Mouse (Mus musculus) midbrain, postnatal 0 days (tissue): ENCODE measurements around the gene Il11. TPM values are rescaled to one million over a fixed set of nuclear protein-coding genes. Genes with fewer than 3 reads are reported as not detected.
A peak's percentile ranks its signal among the peaks of the same experiment; 100 is the strongest.

Source experiments
- ATAC-seq: fragments of 200-750 bp; cut with Nextera tagmentation; 2 replicates; pipeline ENCODE4 v1.8.0; 2017; ENCODE audit warnings: moderate number of reproducible peaks, mild to moderate bottlenecking, moderate TSS enrichment, moderate library complexity; ENCODE audit not compliant: low FRiP score
- DNase-seq: peaks from one replicate; pipeline ENCODE4 v3.0.0-alpha.2; 2015; ENCODE audit warnings: low spot score
- H3K27ac ChIP-seq: fragments of 300-500 bp; sonication (generic); 2 replicates; pipeline ENCODE4 v1.5.1; 2014; ENCODE audit warnings: low read depth, mild to moderate bottlenecking, low read length, mixed read lengths
- H3K27me3 ChIP-seq: fragments of 300-500 bp; sonication (generic); 2 replicates; pipeline ENCODE4 v1.6.1; 2014; ENCODE audit warnings: low read length, control low read depth, mixed read lengths; ENCODE audit not compliant: insufficient read depth
- H3K36me3 ChIP-seq: fragments of 300-500 bp; sonication (generic); 2 replicates; pipeline ENCODE4 v1.6.1; 2014; ENCODE audit warnings: low read length, control low read depth, mixed read lengths; ENCODE audit not compliant: insufficient read depth
- H3K4me1 ChIP-seq: fragments of 300-500 bp; sonication (generic); 2 replicates; pipeline ENCODE4 v1.6.1; 2014; ENCODE audit warnings: mild to moderate bottlenecking, control low read depth, antibody characterized with exemption, low read length, mixed read lengths; ENCODE audit not compliant: insufficient read depth
- H3K4me2 ChIP-seq: fragments of 300-500 bp; sonication (generic); 2 replicates; pipeline ENCODE4 v1.6.1; 2014; ENCODE audit warnings: low read depth, mild to moderate bottlenecking, low read length, mixed read lengths; ENCODE audit not compliant: poor library complexity, severe bottlenecking
- H3K4me3 ChIP-seq: fragments of 300-500 bp; sonication (generic); 2 replicates; pipeline ENCODE4 v1.5.1; 2014; ENCODE audit warnings: low read depth, mild to moderate bottlenecking, low read length, moderate library complexity
- H3K9ac ChIP-seq: fragments of 300-500 bp; sonication (generic); replicated peaks from 2 replicates; pipeline ENCODE4 v1.6.1; 2014; ENCODE audit warnings: mild to moderate bottlenecking, low read length, moderate library complexity, mixed read lengths; ENCODE audit not compliant: poor library complexity, severe bottlenecking
- H3K9me3 ChIP-seq: fragments of 300-500 bp; sonication (generic); 2 replicates; pipeline ENCODE4 v1.6.1; 2016; ENCODE audit warnings: low read length, control low read depth
- CTCF ChIP-seq: IDR thresholded peaks from 2 replicates; pipeline ENCODE4 v1.5.1; 2016; ENCODE audit warnings: antibody characterized with exemption, mild to moderate bottlenecking
- WGBS: fragments of 180-500 bp; shearing (Covaris S2); extraction: QIAGEN DNeasy Blood & Tissue Kit; methylation state at CpG from one replicate; pipeline ENCODE4 v1.1.7; 2014; 5-methylcytosine and 5-hydroxymethylcytosine counted together
- polyA plus RNA-seq: library from polyadenylated mRNA; unstranded; fragments of >200 nt; fragmentation: Nextera tagmentation; extraction: Ambion mirVana; gene quantifications from 2 replicates; pipeline ENCODE4 v1.2.1, GENCODE M21; 2015
- total RNA-seq: library from RNA; depleted of rRNA; stranded (reverse); fragments of >200 nt; gene quantifications from 2 replicates; pipeline ENCODE4 v1.2.3, GENCODE M21; 2014

Gene Il11
- total and polyA plus RNA-seq, 2 experiments from 2014 or later: 1.4 to 1.7 TPM

DNA sequence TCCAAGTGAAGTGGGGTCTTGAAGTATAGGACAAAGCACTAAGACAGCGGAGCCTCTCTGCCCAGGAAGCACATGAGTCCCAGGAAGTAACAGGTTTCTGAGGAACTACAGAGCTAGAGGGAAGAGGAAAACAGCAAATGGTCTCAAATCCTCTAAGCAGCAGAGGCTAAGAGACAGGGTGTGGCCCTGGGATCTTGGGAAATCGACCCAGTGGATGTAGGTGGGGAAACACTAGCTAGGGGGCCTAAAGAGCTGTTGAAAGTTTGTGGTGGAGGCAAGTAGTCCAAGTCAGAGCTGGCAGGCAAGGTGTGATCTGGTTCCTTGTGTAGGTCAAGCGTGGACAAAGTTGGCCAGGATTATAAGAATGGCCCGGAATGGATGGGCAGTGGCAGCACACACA, 34.3 kb downstream of the Il11 start:
- no peaks in the 10 kb centered on the region for H3K4me1 ChIP-seq
- DNase-seq: no peak
- ATAC-seq: no peak
- TF ChIP-seq CTCF: no peak
- no peaks in the 10 kb centered on the region for H3K27me3 ChIP-seq
- no peak overlapping the region for H3K9ac ChIP-seq
- H3K4me2 ChIP-seq: no peak overlapping the region
- no peaks in the 10 kb centered on the region for H3K9me3 ChIP-seq
- H3K27ac ChIP-seq: no peak overlapping the region
- H3K36me3 ChIP-seq: peaks cover 17% of the 10 kb centered on the region
- WGBS: 87% methylated on average over 4 of the region's 4 CpGs
- no peak overlapping the region for H3K4me3 ChIP-seq

GRCm38 (mm10) chr7:4747156-4747899, 35.3 kb downstream of the Il11 start:
- no peak for ATAC-seq
- no peak overlapping the region for H3K9ac ChIP-seq
- H3K36me3 ChIP-seq: peaks cover 20% of the 10 kb centered on the region
- no peaks in the 10 kb centered on the region for H3K4me1 ChIP-seq
- no peaks in the 10 kb centered on the region for H3K9me3 ChIP-seq
- no peak for TF ChIP-seq CTCF
- H3K4me3 ChIP-seq: no peak overlapping the region
- no peak for DNase-seq
- H3K4me2 ChIP-seq: no peak overlapping the region
- 79% methylated on average over 9 of the region's 9 CpGs for WGBS
- H3K27ac ChIP-seq: no peak overlapping the region
- no peaks in the 10 kb centered on the region for H3K27me3 ChIP-seq

DNA sequence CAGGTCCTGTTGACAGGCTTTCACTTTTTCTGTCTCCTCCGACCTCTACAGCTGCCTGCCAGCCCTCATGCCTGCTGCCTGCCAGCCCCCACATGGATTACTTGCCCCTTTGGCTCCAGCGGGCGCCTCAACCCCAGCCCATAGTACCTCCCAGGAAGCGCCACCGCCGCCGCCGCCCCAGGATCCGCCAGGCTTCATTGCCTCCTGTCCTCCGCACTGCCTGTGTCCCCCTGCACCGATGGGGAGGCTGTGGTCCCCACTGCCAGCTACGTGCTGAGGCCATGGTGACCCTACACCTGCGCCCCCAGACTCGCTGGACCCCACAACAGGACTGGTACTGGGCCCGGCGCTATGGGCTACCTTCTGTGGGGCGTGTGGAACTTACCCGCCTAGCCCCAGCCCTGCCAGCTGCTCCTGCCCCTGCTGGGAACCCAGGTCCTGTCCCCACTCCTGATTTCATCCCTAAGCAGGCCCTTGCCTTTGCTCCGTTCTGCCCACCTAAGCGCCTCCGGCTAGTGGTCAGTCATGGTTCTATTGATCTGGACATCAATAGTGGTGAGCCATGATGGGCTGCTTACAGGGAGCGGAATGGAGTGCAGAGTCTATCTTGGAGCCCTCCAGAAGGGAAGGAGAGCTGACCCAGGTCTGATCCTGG, 36.2 kb downstream of the Il11 start:
- Histone ChIP-seq H3K4me3 (no peak overlapping the region), H3K36me3 (peaks cover 20% of the 10 kb centered on the region), H3K9ac (no peak overlapping the region), H3K9me3 (no peaks in the 10 kb centered on the region), H3K27ac (no peak overlapping the region), H3K4me1 (peaks cover 7% of the 10 kb centered on the region; the same call in 1 of the 2 replicates), H3K4me2 (no peak overlapping the region), H3K27me3 (no peaks in the 10 kb centered on the region)
- ATAC-seq: no peak
- TF ChIP-seq CTCF: no peak
- DNase-seq: no peak
- WGBS: 88% methylated on average over 22 of the region's 22 CpGs

DNA sequence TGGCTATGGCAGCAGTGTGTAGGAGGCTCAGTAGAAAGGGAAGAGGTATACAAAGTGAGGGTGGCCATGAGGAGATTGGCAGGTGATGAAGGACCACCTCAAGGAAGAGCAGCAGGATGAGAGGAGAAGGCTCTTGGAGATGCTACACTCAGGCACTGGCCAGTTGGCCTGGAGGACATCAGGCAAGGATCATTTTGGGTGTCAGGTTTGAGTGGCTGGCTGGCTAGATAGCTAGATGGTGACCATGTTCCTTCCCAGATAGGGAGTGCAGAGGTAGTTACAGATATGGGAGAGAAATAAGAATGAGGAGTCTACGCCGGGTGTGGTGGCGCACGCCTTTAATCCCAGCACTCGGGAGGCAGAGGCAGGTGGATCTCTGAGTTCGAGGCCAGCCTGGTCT, 37.8 kb downstream of the Il11 start:
- no peak overlapping the region for H3K27ac ChIP-seq
- H3K4me3 ChIP-seq: no peak overlapping the region
- no peak for ATAC-seq
- H3K36me3 ChIP-seq: peaks cover 20% of the 10 kb centered on the region
- H3K27me3 ChIP-seq: no peaks in the 10 kb centered on the region
- H3K4me1 ChIP-seq: peaks cover 11% of the 10 kb centered on the region; the same call in 1 of the 2 replicates
- no peak for TF ChIP-seq CTCF
- H3K4me2 ChIP-seq: no peak overlapping the region
- no peaks in the 10 kb centered on the region for H3K9me3 ChIP-seq
- 93% methylated on average over 5 of the region's 6 CpGs for WGBS
- no peak for DNase-seq
- H3K9ac ChIP-seq: no peak overlapping the region

- Histone ChIP-seq H3K36me3 (peaks cover 20% of the 10 kb centered on the region), H3K4me2 (no peak overlapping the region), H3K4me1 (peaks cover 14% of the 10 kb centered on the region; the same call in 1 of the 2 replicates), H3K9me3 (no peaks in the 10 kb centered on the region), H3K27me3 (no peaks in the 10 kb centered on the region), H3K4me3 (no peak overlapping the region), H3K9ac (no peak overlapping the region), H3K27ac (no peak overlapping the region)
- 76% methylated on average over 2 of the region's 2 CpGs for WGBS
- TF ChIP-seq CTCF: no peak
- ATAC-seq: no peak
- DNase-seq: no peak
Observed at GRCm38 (mm10) chr7:4743354-4743753, 39.3 kb downstream of the Il11 start.

DNA sequence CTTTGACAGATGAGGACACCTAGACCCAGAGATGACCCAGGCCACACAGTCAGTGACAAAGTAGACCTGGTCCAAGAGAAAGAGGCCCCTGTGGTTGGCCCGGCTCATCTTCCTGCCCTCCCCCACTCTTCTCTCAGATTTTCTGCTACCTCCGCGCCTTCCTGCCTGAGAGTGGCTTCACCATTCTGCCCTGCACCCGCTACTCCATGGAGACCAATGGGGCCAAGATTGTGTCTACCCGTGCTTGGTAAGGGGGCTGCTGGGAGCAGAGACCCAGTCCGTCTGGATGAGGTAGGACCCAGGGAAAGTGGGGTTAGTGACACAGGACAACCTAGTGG, 40.2 kb downstream of the Il11 start:
- ATAC-seq: no peak
- 88% methylated on average over 6 of the region's 6 CpGs for WGBS
- H3K9ac ChIP-seq: 0 out of 2 replicates have a peak overlapping the region, but pooled peaks have one; percentile 13

More for the DNA sequence above, 40.2 kb downstream of the Il11 start:
- Histone ChIP-seq H3K27ac (no peak overlapping the region), H3K9me3 (no peaks in the 10 kb centered on the region), H3K4me1 (peaks cover 14% of the 10 kb centered on the region; the same call in 1 of the 2 replicates), H3K4me3 (no peak overlapping the region), H3K4me2 (no peak overlapping the region), H3K27me3 (no peaks in the 10 kb centered on the region), H3K36me3 (peaks cover 20% of the 10 kb centered on the region)
- DNase-seq: no peak
- no peak for TF ChIP-seq CTCF
